Mouse (Mus musculus) G1E (cell line): ENCODE measurements at regions not wholly inside any gene's neighbourhood (a gene's known extent, or its start where the extent isn't known, plus 50 kb on each side); places are given as distances from the start of the nearest gene placed in this dataset.
A peak's percentile ranks its signal among the peaks of the same experiment; 100 is the strongest.

Experiments used
- ATAC-seq: 2 replicates; pipeline ENCODE4 v1.8.0; 2016; ENCODE audit warnings: mild to moderate bottlenecking; ENCODE audit not compliant: insufficient number of reproducible peaks, poor library complexity, low FRiP score, severe bottlenecking; ENCODE audit errors: extremely low read depth
- DNase-seq: peaks from one replicate; pipeline ENCODE4 v3.0.0; 2012; ENCODE audit warnings: low spot score
- H3K27me3 ChIP-seq: 2 replicates; pipeline ENCODE4 v1.6.1; 2012; ENCODE audit warnings: mild to moderate bottlenecking, low read length, inconsistent platforms; ENCODE audit not compliant: insufficient read depth
- H3K36me3 ChIP-seq: replicated peaks from 2 replicates; pipeline ENCODE3; 2012; ENCODE audit warnings: mild to moderate bottlenecking, inconsistent platforms
- H3K4me1 ChIP-seq: 2 replicates; pipeline ENCODE4 v1.6.1; 2012; ENCODE audit warnings: low read depth, low read length, inconsistent platforms, mixed read lengths; ENCODE audit not compliant: insufficient read depth
- H3K4me3 ChIP-seq: 2 replicates; pipeline ENCODE4 v1.5.1; 2012; ENCODE audit warnings: low read depth, mild to moderate bottlenecking, inconsistent platforms, low read length, moderate library complexity, mixed read lengths
- H3K9me3 ChIP-seq: replicated peaks from 2 replicates; pipeline ENCODE4 v1.6.1; 2012; ENCODE audit warnings: inconsistent platforms
- CTCF ChIP-seq: IDR thresholded peaks from 2 replicates; pipeline ENCODE4 v1.5.1; 2012; ENCODE audit warnings: low read depth, low read length, inconsistent platforms, mixed read lengths
- GATA1 ChIP-seq: IDR thresholded peaks from 2 replicates; pipeline ENCODE4 v1.6.1; 2012; ENCODE audit warnings: borderline replicate concordance, low read length, inconsistent platforms, mixed read lengths
- GATA2 ChIP-seq: IDR thresholded peaks from 2 replicates; pipeline ENCODE4 v1.6.1; 2012; ENCODE audit warnings: low read depth, low read length, inconsistent platforms, borderline replicate concordance
- POLR2AphosphoS5 ChIP-seq: IDR thresholded peaks from 2 replicates; pipeline ENCODE4 v1.6.1; 2012; ENCODE audit warnings: low read depth, low read length, inconsistent platforms; ENCODE audit not compliant: insufficient replicate concordance
- TAL1 ChIP-seq: conservative IDR thresholded peaks from 2 replicates; pipeline ENCODE4 v1.6.1; 2012; ENCODE audit warnings: low read depth, low read length, inconsistent platforms, mixed read lengths

DNA sequence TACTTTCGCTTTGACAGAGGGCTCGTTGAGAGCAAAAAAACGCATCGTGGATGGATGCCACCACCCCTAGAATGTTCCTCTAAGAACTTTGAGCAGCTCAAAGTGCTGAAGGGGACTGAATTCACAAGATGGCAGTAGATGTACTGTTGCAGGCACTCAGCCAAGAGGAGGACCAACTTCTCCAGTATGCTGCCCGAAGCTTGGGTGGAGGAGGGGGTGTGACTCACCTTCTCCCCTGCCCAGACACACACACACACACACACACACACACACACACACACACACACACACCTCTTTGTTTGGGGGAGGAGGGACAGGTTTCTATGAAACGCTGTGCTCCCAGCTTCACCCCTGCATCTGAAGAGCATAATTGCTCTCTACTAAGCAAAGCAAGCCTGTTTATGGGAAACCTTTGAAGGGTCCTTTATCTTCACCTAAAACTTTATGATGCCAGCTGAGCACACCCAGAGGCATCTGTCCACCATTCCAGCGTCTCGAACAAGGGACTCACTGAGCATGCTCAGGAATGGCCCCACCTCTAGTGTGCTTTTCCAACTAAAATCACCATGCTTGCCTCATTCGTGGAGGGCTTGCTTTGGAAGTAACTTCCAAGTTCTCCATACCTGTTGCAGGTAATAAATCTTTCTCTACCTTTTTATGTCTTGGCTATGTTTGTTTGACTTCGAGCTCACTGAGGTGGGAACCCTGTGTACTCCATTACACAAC, 126.8 kb upstream of the Rreb1 start:
- no peak for DNase-seq
- Histone ChIP-seq H3K36me3 (no peaks in the 10 kb centered on the region), H3K27me3 (peaks cover 21% of the 10 kb centered on the region), H3K9me3 (no peaks in the 10 kb centered on the region), H3K4me3 (no peak overlapping the region), H3K4me1 (peaks cover 10% of the 10 kb centered on the region; the same call in 1 of the 2 replicates)
- no peak for ATAC-seq
- TF ChIP-seq POLR2AphosphoS5 (no peak), CTCF (no peak), GATA1 (no peak)

DNA sequence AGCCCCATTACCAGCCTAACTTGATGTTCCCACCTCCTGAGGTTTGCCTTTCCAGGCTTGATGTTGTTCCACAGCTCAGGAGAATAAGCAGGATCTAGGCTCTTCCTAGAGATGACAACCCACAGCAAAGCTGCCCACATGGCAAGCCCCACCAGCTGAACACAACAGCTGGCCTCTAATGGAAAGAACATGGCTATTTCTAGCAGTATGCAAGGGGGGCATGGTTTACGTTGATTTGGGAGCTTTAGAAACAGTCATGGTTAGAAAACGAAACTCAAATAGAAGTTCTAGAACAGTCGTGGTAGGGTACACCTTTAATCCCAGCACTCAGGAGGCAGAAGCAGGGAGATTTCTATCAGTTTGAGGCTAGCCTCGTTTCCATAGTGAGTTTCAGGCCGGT, 123.5 kb upstream of the Rreb1 start:
- peaks cover 27% of the 10 kb centered on the region for H3K27me3 ChIP-seq
- ATAC-seq (no peak), DNase-seq (no peak)
- H3K4me1 ChIP-seq: peaks cover 14% of the 10 kb centered on the region
- H3K36me3 ChIP-seq: no peaks in the 10 kb centered on the region
- no peak for TF ChIP-seq TAL1
- H3K4me3 ChIP-seq: no peak overlapping the region
- H3K9me3 ChIP-seq: no peaks in the 10 kb centered on the region

GRCm38 (mm10) chr13:37657248-37657647, 121.0 kb upstream of the Rreb1 start:
- TF ChIP-seq POLR2AphosphoS5: no peak
- no peak for TF ChIP-seq CTCF
- TF ChIP-seq TAL1: no peak
- no peak for TF ChIP-seq GATA1
- no peak for TF ChIP-seq GATA2
- H3K9me3 ChIP-seq: no peaks in the 10 kb centered on the region
- DNase-seq (no peak), ATAC-seq (no peak)
- no peak overlapping the region for H3K4me3 ChIP-seq
- peaks cover 9% of the 10 kb centered on the region for H3K4me1 ChIP-seq
- no peaks in the 10 kb centered on the region for H3K36me3 ChIP-seq
- H3K27me3 ChIP-seq: peaks cover 21% of the 10 kb centered on the region

DNA sequence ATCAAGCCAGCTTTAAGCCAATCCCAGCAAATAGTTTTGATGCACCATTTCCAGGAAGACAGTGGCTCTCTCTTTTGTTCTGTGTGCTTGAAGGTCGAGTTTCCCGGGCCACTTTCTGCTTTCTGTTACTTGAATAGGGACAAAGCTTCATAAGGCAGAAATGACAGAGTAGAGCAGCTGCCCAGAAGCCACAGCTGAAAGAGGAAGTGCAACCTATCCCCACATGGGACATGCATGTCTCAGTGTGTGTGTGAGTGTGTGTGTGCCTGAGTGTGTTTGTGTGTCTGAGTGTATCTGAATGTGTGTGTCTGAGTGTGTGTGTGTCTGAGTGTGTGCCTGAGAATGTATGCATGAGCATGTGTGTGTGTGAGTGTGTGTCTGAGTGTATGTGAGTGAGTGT, 120.2 kb upstream of the Rreb1 start:
- Histone ChIP-seq H3K36me3 (no peaks in the 10 kb centered on the region), H3K4me1 (peaks cover 9% of the 10 kb centered on the region), H3K27me3 (peaks cover 17% of the 10 kb centered on the region), H3K4me3 (no peak overlapping the region), H3K9me3 (no peaks in the 10 kb centered on the region)
- ATAC-seq (no peak), DNase-seq (peak; percentile 8)
- no peak for TF ChIP-seq CTCF
- no peak for TF ChIP-seq GATA2
- no peak for TF ChIP-seq TAL1
- TF ChIP-seq GATA1: no peak
- TF ChIP-seq POLR2AphosphoS5: no peak

- Histone ChIP-seq H3K36me3 (no peaks in the 10 kb centered on the region), H3K4me1 (peaks cover 9% of the 10 kb centered on the region), H3K4me3 (no peak overlapping the region), H3K9me3 (no peaks in the 10 kb centered on the region), H3K27me3 (peaks cover 17% of the 10 kb centered on the region)
- no peak for DNase-seq
- no peak for TF ChIP-seq CTCF
- TF ChIP-seq POLR2AphosphoS5: no peak
- TF ChIP-seq TAL1: no peak
- no peak for TF ChIP-seq GATA2
- no peak for ATAC-seq
Observed at GRCm38 (mm10) chr13:37658519-37658918, 119.7 kb upstream of the Rreb1 start.

DNA sequence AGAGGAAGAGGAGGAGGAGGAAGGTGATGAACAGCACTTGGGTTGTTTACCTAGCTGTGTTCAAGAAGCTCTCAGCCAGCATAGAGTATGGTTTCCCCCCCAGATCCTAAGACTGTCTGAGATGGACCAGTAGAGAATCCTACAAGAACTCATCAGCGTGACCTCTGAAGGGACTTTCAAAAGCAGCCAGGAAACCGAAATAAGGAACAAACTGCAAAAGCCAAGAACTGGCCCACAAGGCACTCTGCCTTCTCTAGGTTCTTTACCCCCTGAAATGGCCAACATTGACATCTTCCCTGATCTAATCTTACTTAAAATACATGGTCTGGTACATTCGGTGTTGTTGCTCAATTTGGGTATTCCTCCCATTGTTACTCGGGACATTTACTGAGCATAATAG, 118.1 kb upstream of the Rreb1 start:
- peaks cover 5% of the 10 kb centered on the region for H3K4me1 ChIP-seq
- no peak for ATAC-seq
- no peaks in the 10 kb centered on the region for H3K9me3 ChIP-seq
- peaks cover 11% of the 10 kb centered on the region; the same call in 1 of the 2 replicates for H3K27me3 ChIP-seq
- TF ChIP-seq GATA1 (no peak), CTCF (no peak), POLR2AphosphoS5 (no peak), TAL1 (no peak), GATA2 (no peak)
- H3K36me3 ChIP-seq: no peaks in the 10 kb centered on the region
- H3K4me3 ChIP-seq: no peak overlapping the region
- DNase-seq: no peak

DNA sequence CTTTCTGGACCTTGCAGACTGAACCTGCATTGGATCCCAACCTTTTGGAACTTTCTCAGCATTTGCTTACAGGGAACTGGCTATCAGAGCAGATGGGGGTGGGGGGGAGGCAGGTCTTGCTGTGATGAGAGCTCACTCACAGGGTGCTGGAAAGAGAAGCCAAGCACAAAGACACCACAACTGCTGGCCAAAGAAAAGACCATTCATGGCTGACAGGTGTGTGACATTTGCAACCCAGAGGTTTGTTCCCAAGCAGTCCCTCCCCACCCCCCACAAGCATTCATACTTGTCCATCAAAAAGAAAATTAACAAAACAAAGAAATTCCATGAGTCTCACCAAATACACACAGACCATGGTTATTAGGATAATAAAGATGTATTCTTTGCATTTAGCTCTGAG, 117.5 kb upstream of the Rreb1 start:
- H3K9me3 ChIP-seq: no peaks in the 10 kb centered on the region
- H3K4me1 ChIP-seq: peaks cover 5% of the 10 kb centered on the region
- peaks cover 11% of the 10 kb centered on the region; the same call in 1 of the 2 replicates for H3K27me3 ChIP-seq
- ATAC-seq (no peak), DNase-seq (no peak)
- TF ChIP-seq GATA1 (no peak), CTCF (no peak), GATA2 (no peak), TAL1 (no peak), POLR2AphosphoS5 (no peak)
- no peaks in the 10 kb centered on the region for H3K36me3 ChIP-seq
- H3K4me3 ChIP-seq: no peak overlapping the region
